Mouse (Mus musculus) CH12F3 (cell line): ENCODE data around the gene Dtd1.
"Not testable (repeated sequence)": the region's sequence is repeated elsewhere in the genome, so short reads cannot be mapped to it uniquely, and the experiment has no call there.

ENCODE experiments used
- in situ Hi-C: fragments of 300-500 bp; cut with MboI; formaldehyde crosslinking; loops from 2 replicates; pipeline ENCODE4 v1.14.3; 2020; ENCODE audit warnings: low sequenced_read_pairs

The Dtd1 gene

DNA sequence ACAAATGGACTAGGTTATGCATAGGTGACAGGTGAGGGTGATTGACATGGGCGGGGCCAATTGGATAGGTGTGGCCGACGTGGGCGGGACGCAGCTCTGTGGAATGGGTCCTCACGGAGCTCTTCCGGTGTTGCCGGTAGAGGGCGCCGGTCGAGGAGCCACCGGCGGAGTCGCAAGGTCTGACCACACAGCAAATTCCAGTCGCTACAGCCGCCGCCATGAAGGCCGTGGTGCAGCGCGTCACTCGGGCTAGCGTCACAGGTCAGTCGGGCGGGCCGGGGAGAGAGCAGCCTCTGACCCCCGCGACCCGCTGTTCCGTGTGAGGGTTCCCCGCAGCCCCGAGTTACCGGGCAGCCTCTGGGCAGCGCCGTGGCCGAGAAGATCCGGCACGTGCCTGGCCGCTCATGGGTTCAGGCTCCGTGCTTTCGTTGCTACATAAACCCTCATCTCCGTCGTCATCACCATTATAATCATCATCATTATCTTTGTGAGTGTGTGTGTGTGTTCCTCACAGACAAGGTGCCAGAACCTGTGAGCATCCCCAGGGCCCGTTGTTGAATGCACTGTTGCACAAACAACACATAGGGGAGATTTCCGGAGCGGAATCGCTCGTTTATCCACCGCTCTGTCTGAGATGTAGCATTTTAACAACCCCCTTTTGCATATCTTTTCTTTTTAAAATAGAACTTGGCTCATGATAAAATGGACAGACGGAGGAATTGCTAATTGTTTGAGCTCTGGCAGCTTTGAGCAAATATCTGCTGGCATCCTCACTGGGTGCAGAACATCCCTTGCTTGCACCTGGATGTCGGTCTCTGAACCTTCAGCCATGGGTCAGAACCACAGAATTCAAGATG lies at the start of gene Dtd1:
Gene Dtd1, plus strand, starts transcription at position 67 of the 857 bp plus-strand sequence.
- in situ Hi-C loops: no loop called here

DNA sequence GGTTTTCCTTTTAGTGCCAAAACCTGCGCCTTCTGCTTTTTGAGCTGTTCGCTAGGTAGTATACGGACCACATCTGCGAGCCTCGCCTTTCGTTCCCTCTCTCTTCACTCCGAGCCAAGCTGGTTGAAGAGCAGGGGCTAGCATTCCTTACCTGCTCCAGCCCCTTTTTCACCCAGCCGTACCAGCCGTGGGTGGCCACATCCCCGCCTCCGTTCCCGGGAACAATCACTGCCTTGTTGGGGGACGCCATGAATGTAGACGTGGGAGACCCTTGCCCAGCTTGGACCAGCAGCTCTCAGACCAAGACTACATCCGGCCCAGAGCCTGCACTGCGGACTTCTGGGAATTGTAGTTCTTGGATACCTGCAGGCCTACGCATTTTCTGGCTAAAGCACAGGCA lies 49.2 kb upstream of the Dtd1 start, which contains the start of gene Rbbp9:
Gene Rbbp9, minus strand, starts transcription at position 341 of the 400 bp plus-strand sequence.
- in situ Hi-C loops: no loop called here

DNA sequence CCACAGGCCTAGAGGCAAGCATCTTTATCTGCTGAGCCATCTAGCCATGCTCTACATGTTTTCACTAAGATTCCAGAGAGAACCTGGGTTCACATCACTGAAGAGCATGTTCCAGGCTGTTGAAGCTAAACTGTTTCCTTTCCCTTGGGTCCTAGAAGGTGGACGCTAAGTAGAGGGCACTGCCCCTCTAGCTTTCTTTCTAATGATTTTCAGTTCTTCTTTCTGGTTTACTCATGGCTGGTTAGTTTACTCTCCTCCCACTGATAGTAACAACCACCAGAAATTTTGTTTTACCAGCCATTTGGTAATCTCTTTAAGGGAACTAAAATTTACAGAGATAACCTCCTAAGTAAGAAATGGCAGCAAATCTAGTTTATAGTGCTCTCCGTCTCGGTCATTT lies 45.8 kb upstream of the Dtd1 start:
- in situ Hi-C loops: no loop called here

DNA sequence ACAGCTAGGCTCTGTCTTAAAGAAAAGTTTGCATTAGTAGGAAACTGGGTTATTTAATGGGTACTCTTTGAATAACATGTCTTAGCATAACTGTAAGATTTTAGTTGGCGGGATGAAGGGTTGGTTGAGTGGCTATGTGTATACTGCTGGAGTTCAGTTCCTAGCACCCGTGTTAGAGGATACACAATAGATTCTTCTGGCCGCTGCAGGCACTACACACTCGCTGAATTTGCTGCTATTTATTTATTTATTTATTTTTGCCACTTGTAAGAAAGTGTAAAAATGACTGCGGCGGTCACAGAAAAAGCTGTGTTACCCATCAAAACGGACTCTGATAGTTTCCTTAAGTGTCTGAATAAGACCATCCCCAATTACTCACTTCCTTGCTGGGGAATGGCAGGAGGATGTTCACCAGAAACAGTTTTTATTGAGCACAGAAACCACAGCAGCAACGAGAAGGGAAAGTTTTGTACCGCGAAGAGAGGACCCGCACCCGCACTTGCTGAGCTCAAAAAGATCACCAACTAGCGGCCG lies 44.3 kb upstream of the Dtd1 start:
- in situ Hi-C loops: no loop called here

DNA sequence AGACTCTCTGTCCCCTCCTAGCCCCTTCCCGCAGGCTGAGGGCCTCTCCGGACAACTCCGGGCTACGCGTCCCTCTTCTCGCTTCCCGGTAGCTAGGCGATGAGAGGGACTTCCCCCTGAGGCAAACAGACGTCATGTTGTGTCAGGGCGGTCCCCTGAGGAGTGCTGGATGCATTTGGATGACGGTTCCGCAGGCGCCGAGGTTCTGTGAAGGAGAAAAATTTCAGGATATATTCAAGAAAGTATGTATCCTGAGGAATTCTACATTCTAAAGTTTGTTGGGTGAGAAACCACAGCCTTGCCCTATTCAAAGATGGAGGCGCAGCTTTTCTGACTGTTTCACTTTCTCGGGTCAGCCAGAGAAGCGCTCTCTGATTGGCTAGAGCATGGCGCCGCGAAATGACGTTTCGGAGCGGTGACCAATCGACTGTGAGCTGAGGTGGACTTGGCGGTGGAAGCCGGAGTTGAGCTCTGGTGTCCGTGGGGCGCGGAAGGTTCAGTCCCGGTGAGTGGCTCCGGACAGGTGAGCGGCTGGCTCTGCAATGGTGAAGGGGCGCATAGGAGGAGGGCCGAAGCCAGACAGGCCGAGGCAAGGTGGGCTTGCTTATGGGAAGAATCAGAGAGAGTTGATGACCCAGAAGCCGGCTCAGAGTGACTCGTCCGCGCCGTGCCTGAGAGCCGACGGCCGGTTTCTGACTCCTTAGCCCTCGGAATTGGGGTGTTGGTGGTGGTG lies 43.7 kb upstream of the Dtd1 start, which contains the start of gene Sec23b:
Gene Sec23b, plus strand, starts transcription at position 410 of the 733 bp plus-strand sequence.
- in situ Hi-C loops: no loop called here

DNA sequence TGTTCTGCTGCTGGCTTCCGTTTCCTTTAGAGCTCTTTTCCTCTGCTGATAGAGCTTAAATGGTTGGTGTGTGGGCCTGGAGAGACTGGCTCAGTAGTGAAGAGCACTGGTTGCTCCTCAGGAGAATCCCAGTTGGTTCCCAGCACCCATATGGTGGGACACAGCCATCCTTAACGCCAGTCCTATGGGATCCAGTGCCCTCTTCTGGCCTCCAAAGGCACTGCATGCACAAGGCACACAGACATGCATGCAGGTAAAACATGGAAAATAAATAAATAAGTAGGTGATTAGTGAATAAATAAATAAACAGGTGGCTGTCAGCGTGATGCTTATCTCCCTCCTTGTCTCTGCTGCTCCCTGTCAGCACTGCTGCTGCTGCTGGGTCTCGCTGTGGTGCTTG lies 11.0 kb upstream of the Dtd1 start:
- in situ Hi-C loops: no loop called here

DNA sequence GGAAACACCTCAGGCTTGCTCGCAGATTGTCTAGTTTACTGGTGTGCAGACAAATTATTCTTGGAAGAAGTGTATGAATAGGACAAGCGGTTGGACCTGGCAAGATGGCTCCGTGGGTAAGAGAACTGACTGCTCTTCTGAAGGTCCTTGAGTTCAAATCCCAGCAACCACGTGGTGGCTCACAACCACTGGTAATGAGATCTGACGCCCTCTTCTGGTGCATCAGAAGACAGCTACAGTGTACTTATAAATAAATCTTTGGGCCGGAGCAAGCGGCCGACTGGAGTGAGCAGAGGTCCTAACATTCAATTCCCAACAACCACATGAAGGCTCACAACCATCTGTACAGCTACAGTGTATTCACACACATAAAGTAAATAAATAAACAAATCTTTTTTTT lies 6.7 kb upstream of the Dtd1 start:
- in situ Hi-C loops: not testable (repeated sequence)

DNA sequence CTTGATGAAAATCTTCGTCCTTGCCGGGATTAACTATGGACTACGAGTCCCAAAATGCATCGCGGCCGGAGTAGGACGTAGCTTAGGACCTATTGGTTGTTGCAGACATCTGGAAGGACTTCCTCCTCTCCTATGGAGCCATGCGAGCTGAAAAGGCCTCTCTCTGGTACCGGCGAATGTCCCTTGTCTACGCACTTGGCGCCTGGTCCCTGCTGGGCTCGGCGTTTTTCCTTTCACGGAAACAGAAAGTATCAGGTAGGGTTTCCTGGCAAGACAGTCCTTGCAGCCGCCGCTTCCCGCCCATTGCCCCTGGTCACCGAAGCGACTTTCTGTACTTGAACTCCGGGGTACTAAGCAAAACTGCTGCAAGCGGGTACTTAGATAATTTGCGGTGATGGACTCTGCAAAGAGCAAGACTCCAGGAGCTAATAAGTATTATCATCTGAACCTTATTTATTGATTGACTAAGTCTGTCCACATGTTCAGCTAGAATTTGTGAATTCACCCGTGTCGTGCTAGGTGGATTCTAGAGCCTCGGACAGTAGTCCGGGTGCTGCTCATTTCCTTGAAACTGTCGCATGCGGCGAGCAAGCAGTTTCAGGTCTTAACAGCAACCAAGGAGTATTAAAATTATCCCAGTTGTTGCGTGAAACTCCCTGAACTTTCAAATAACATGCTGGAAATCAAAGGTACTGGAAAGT lies 5.6 kb upstream of the Dtd1 start, which contains the start of gene Smim26:
Gene Smim26, plus strand, starts transcription at position 104 of the 701 bp plus-strand sequence.
- in situ Hi-C loops: no loop called here

DNA sequence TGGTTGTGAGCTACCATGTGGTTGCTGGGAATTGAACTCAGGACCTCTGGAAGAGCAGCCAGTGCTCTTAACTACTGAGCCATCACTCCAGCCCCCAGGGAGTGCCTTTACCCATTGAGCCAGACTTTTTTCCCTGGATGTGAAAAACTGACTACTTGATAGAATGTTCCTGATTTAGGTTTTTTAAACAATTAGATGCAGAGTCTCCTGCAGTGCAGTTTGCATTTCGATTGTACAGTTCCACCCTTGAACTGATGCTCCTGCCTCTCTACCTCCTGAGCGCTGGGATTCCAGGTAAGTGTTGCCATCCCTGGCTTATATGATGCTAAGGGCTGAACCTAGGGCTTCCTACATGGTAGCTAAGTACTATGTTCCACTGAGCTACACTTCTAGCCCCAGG lies 1.7 kb upstream of the Dtd1 start:
- in situ Hi-C loops: no loop called here

DNA sequence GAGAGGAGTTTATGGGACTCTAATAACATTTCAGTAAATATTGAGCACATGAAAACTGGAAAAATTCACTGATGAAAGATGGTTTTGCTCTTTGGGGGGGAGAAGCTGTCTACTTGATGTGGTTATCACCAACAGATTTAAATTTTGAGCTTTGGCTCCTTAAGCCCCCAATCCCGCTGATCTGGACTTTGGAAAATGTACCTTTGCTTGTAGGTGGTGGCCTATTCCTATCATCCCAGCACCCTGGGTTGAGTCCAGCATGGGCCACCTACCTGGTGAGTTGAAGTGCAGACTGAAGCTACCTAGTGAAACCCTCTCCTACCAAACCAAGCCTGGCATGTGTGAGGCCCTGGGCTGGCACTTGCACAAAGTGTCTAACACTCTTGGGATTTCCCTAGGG lies 1.9 kb downstream of the Dtd1 start:
- in situ Hi-C loops: no loop called here

DNA sequence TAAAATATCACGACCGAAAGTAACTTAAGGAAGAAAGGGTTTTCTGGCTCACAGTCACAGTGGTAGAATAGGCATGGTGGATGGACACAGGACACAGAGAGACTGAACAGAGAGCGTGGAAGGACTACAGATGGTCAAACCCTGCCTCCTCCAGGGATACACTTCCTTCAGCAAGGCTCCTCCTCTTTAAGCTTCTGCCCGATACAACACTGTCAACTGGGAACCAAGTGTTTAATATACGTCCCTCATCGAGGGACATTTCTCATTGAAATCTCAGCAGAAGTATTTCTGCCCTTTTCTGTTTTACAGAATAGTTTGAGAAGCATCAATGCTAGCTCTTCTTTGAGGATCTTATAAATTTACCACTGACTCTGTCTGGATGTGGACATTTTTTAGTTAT lies 14.3 kb downstream of the Dtd1 start:
- in situ Hi-C loops: no loop called here

DNA sequence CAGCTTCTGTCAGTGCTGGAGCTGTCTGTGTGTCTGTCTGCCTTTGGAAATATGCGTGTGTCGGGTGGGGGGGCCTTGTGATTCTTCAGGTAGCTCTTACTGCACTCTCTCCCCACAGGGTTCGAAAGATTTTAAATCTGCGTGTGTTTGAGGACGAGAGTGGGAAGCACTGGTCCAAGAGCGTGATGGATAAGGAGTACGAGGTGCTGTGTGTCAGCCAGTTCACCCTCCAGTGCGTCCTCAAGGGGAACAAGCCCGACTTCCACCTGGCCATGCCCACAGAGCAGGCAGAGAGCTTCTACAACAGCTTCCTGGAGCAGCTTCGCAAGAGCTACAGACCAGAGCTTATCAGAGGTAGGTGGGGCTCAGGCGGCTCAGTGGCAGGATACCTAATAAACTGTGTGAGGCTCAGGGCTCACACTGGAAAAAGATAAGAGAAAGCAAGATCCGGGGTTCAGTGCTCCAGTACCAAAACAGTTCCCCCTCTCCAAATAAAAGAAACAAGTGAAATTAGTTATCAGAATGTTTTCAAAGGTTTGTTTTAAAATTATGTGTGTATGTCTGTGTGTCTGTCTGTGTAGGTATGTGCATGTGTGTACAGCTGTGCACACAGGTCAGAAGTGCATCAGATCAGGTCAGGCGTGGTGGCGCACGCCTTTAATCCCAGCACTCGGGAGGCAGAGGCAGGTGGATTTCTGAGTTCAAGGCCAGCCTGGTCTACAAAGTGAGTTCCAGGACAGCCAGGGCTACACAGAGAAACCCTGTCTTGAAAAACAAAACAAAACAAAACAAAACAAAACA lies 17.6 kb downstream of the Dtd1 start:
- in situ Hi-C loops: no loop called here

DNA sequence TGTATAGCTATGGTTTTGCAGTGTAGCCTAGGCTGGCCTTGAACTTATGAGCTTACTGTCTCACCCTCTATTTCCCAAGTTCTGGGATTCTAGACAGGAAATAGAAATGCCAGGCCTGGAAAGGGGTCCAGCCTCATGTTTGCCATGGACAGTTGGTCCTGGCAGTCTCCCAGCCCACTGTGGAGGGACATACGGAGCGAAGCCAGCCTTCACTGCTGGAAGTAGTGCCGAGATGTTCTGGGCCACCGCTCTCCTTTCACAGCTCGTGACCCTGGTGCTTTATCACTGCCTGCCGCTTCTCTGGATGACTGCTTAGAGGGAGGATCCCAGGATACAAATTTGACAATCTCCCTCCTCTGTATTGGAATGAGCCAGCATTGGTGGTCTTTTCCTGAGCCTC lies 21.8 kb downstream of the Dtd1 start:
- in situ Hi-C loops: no loop called here

DNA sequence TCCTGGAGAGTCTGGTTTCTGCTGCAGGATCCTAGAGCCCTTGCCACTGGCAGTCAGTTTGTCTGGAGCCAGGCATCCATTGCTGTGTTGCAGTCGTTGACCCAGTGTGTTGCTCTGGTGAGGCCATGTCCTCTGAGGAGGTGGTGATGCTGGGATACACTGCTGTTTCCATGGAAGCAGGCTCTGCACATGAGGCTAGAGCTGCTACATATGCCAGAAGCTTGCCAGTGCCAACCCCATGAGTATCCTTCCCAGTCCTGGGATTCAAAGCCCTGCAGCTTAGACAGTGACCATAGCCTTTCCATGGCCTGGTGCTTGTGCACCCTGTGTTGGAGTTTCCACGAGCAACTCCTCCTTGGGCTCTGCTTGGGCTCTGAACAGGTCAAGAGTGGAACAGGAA lies 33.9 kb downstream of the Dtd1 start:
- in situ Hi-C loops: loop anchor here (25.0 kb wide), 2 partner anchors 479 to 954 kb away; no protein-coding TSS in a partner anchor

DNA sequence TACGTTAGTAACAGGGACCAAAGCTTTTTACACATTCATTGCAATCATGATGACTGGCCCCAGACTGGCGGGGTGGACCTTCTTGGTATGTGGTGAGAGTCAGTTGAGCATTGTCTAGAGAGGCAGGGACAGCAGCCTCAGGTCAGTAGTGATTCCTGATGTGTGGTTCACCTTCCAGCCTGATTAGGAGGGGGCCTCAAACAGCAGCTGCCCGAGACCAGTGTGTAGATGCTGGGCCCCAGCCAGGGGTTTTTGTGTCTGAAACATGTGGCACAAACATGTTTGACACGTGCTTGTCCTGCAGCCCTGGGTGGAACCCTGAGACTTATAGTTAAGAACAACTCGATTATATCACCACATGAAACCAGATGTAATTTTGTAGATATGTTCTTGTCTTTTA lies 34.5 kb downstream of the Dtd1 start:
- in situ Hi-C loops: loop anchor here (25.0 kb wide), 2 partner anchors 478 to 953 kb away; no protein-coding TSS in a partner anchor

DNA sequence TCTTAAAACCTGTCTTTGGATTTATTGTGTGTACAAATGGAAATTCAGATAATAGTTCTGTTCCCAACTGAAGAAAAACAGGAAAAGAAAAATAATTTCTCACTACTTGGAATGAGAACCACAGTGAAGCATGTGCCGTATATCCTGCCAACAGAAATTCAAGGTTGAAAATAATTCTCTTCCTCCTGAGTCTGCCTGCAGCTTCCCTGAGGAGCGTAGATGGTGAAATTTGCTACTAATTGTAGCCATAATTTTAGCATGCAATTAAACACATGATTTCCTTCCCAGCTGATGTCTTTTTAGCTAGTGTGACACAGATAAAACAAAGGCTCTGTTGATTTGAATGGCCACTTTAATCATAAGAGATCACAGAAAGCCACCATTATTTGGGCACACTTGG lies 35.0 kb downstream of the Dtd1 start:
- in situ Hi-C loops: loop anchor here (25.0 kb wide), 2 partner anchors 478 to 953 kb away; no protein-coding TSS in a partner anchor

DNA sequence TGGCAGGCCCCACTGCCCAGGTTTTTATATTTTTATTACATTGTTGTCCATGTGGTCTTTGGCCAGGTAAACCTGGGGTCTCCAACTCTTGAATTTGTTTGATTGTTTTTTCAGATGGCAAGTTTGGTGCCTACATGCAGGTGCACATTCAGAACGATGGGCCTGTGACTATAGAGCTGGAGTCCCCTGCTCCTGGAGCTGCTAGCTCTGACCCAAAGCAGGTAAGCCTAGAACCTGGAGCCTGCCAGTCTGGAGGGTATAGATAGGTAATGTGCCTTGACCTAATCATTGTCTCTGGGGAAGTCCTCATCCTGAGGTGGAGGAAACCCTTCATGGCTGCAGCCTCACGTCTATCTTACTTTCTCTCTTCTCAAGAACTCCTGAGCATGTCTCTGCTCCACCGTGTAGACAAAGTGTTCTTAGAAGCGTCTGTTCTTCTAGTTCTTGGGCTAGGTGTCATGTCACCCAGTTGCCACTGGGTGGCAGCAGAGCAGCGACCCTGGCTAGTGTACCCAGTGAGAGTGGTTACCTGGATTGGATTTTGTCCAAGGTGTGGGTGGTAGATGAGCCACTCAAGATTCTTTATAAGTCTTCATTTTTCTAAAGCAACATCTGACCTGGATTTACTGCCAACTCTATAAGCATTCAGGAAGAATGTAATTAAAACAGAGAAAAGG lies 36.1 kb downstream of the Dtd1 start:
- in situ Hi-C loops: loop anchor here (25.0 kb wide), 2 partner anchors 477 to 952 kb away; no protein-coding TSS in a partner anchor

DNA sequence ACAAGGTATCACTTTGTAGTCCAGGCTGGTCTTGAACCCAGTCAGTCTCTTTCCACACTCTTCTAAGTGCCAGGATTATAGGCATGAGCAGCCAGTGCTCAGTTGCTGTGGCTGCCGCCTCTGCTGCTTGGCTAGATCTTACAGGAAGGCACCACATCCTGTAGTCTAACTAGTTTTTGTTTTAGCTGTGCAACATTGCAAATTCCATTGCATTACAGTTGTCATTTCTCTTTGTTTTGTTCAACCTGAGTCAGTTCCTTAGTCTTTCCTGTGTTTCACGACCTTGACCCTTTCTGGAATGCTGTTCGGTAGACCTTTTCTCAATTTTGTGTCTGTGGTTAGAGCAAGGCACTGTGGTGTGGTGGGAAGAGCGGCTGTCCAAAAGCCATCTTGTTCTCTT lies 37.5 kb downstream of the Dtd1 start:
- in situ Hi-C loops: loop anchor here (25.0 kb wide), 2 partner anchors 475 to 950 kb away; no protein-coding TSS in a partner anchor
